Mouse (Mus musculus): Measurements from ENCODE around the gene Asb2. TPM values are rescaled to one million over a fixed set of nuclear protein-coding genes. Genes with fewer than 3 reads are reported as not detected.

Gene Asb2
- total and polyA plus RNA-seq, 3 experiments: 3.0 to 5.3 (median 4.1) TPM

DNA sequence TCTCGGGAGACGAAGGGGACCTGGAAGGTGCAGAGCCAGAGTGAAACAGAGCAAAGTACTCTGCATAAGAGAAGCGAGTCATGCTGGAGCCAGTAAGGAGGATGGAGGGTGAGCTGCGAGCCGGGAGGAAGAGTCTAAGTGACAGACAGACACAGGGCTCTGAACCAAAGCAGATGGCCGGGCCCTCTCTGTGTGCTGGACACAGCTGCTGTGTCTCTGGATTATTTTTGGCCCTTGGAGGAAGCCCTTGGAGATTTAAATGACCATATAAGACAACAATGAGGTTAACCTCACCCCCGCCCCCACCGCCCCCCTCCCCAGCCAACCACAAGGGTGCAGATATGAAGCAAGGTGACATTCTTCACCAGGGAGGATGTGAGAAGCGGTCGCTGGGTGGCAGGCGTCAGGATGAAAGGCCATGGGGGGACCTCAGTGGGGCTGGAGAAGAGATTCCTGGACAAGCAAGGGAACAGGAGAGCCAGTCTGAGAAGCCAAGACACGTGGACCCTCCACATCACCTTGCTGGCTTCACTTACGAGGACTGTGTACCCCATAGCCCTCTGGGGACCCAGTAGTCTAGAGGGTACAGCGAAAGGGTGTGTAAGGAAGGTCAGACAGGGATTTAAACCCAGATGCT is 17.5 kb downstream of the Asb2 start:
- dilution Hi-C loops (cut with MboI; ENCODE audit: extremely low pct_ligation_motif_present, extremely low pct_unique_long_range_greater_than_20kb, low sequenced_read_pairs) (no loop called here), in situ Hi-C loops (cut with MboI; ENCODE audit: low pct_ligation_motif_present, low pct_unique_long_range_greater_than_20kb, low sequenced_read_pairs) (no loop called here)
- no peak for TF ChIP-seq NRF1 (IDR thresholded peaks at IDR 0.05; ENCODE audit: low read depth, low read length)
- no peak for TF ChIP-seq SMC3 (IDR thresholded peaks at IDR 0.05; ENCODE audit: low read depth, low read length)
- no peak for TF ChIP-seq UBTF (IDR thresholded peaks at IDR 0.05; ENCODE audit: low read depth, low read length)
- no peak for TF ChIP-seq IRF4 (IDR thresholded peaks at IDR 0.05; ENCODE audit: low read depth, low read length)
- no peak for TF ChIP-seq KAT2A (IDR thresholded peaks at IDR 0.05; ENCODE audit: insufficient replicate concordance, low read length)
- TF ChIP-seq CTCF (conservative IDR thresholded peaks at IDR 0.05 in 1 of 2, IDR thresholded peaks at IDR 0.05 in 1 of 2; ENCODE audit: low read depth in 2 of 2, low read length in 2 of 2): peak in 1 of 2 experiments; percentile 19; a peak in 1 of 4 replicates
- peak; percentile 69; the same call in 1 of the 2 replicates for TF ChIP-seq MEF2A (IDR thresholded peaks at IDR 0.05; ENCODE audit: borderline replicate concordance, low read depth, low read length)
- TF ChIP-seq MAX (IDR thresholded peaks at IDR 0.05; ENCODE audit: low read length): no peak

DNA sequence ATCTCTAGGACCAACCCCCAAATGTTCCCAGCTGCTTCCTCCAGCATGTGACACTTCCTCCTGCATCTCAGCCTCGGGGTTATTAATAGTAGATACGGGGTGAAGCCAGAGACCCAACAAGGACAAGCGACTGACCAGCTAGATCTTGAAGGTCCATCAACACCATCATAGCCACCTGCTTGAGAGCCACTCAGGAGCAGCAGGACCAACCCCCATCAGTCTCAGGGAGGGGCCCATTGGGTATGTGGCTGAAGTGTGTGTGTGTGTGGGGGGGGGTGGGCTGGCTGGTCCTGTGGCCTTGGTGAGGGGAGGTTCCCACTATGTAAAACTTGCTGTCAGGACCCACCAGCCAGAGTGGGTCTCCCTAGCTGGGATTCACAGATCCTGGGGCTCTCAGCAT is 19.0 kb downstream of the Asb2 start:
- H3K9ac ChIP-seq (ENCODE audit: insufficient read depth, low read depth): 0 out of 2 replicates have a peak overlapping the region, but pooled peaks have one; percentile 6
- H3K4me1 ChIP-seq (ENCODE audit: control insufficient read depth in 1 of 2, insufficient read depth in 2 of 2): peaks cover 35 to 77% of the 10 kb centered on the region in 2 experiments
- no peak overlapping the region for H3K27ac ChIP-seq (ENCODE audit: insufficient read depth, low read depth)

More for the DNA sequence above, 17.5 kb downstream of the Asb2 start:
- Histone ChIP-seq H3K27me3 (replicated peaks) (no peaks in the 10 kb centered on the region), H3K36me3 (replicated peaks in 1 of 2; ENCODE audit: control insufficient read depth in 1 of 2, insufficient read depth in 1 of 2, low read length in 1 of 2) (peaks cover 0 to 2% of the 10 kb centered on the region in 2 experiments), H3K79me2 (replicated peaks; ENCODE audit: control insufficient read depth, extremely low read depth, insufficient read depth, poor library complexity, severe bottlenecking) (no peaks in the 10 kb centered on the region), H3K4me1 (ENCODE audit: control insufficient read depth in 1 of 2, insufficient read depth in 2 of 2) (peaks cover 39 to 75% of the 10 kb centered on the region in 2 experiments), H3K27ac (ENCODE audit: insufficient read depth, low read depth) (no peak overlapping the region), H3K9ac (ENCODE audit: insufficient read depth, low read depth) (no peak overlapping the region), H3K9me3 (replicated peaks; ENCODE audit: low read length) (peaks cover 4% of the 10 kb centered on the region), H3K4me3 (replicated peaks in 1 of 3; ENCODE audit: low read depth in 2 of 3, low read length in 2 of 3, poor library complexity in 1 of 3) (no peak overlapping the region), H3K4me2 (ENCODE audit: insufficient read depth, low read depth, poor library complexity, severe bottlenecking) (no peak overlapping the region)
- DNase-seq (ENCODE audit: extremely low read depth): no peak

More for the DNA sequence above, 19.0 kb downstream of the Asb2 start:
- no peak for DNase-seq (ENCODE audit: extremely low read depth)
- Histone ChIP-seq H3K27me3 (replicated peaks) (no peaks in the 10 kb centered on the region), H3K9me3 (replicated peaks; ENCODE audit: low read length) (peaks cover 4% of the 10 kb centered on the region), H3K4me2 (ENCODE audit: insufficient read depth, low read depth, poor library complexity, severe bottlenecking) (no peak overlapping the region; the same call in 1 of the 2 replicates), H3K79me2 (replicated peaks; ENCODE audit: control insufficient read depth, extremely low read depth, insufficient read depth, poor library complexity, severe bottlenecking) (no peaks in the 10 kb centered on the region), H3K36me3 (replicated peaks in 1 of 2; ENCODE audit: control insufficient read depth in 1 of 2, insufficient read depth in 1 of 2, low read length in 1 of 2) (peaks cover 0 to 5% of the 10 kb centered on the region in 2 experiments), H3K4me3 (replicated peaks in 1 of 3; ENCODE audit: low read depth in 2 of 3, low read length in 2 of 3, poor library complexity in 1 of 3) (no peak overlapping the region)
- dilution Hi-C loops (cut with MboI; ENCODE audit: extremely low pct_ligation_motif_present, extremely low pct_unique_long_range_greater_than_20kb, low sequenced_read_pairs): no loop called here
- TF ChIP-seq E2F4 (IDR thresholded peaks at IDR 0.05; ENCODE audit: insufficient replicate concordance, low read depth, low read length) (no peak), ZC3H11A (IDR thresholded peaks at IDR 0.05; ENCODE audit: low read depth, low read length) (no peak), POLR2AphosphoS2 (IDR thresholded peaks at IDR 0.05; ENCODE audit: low read depth, low read length) (no peak), JUND (conservative IDR thresholded peaks at IDR 0.05; ENCODE audit: low read depth, low read length) (no peak), MYC (IDR thresholded peaks at IDR 0.05; ENCODE audit: low read depth, low read length) (no peak), GABPA (IDR thresholded peaks at IDR 0.05; ENCODE audit: insufficient replicate concordance, low read depth, low read length) (no peak), JUN (IDR thresholded peaks at IDR 0.05; ENCODE audit: insufficient read depth, low read depth, low read length) (no peak), MAX (IDR thresholded peaks at IDR 0.05; ENCODE audit: low read length) (no peak), IRF4 (IDR thresholded peaks at IDR 0.05; ENCODE audit: low read depth, low read length) (no peak), ETS1 (conservative IDR thresholded peaks at IDR 0.05; ENCODE audit: low read depth, low read length) (no peak), ZKSCAN1 (IDR thresholded peaks at IDR 0.05; ENCODE audit: borderline replicate concordance, low read depth, low read length) (no peak), HCFC1 (IDR thresholded peaks at IDR 0.05; ENCODE audit: low read depth, low read length) (no peak), ELF1 (IDR thresholded peaks at IDR 0.05; ENCODE audit: low read depth, low read length) (no peak), KAT2A (IDR thresholded peaks at IDR 0.05; ENCODE audit: insufficient replicate concordance, low read length) (no peak), NRF1 (IDR thresholded peaks at IDR 0.05; ENCODE audit: low read depth, low read length) (no peak)
- in situ Hi-C loops (cut with MboI; ENCODE audit: low pct_ligation_motif_present, low pct_unique_long_range_greater_than_20kb, low sequenced_read_pairs): no loop called here
